Mouse (Mus musculus) brown adipose tissue, adult 24 weeks (tissue): ENCODE data around the gene Fip1l1. TPM values are rescaled to one million over a fixed set of nuclear protein-coding genes. Genes with fewer than 3 reads are reported as not detected.

Experiments
- H3K27ac ChIP-seq: fragments of 200-500 bp; replicated peaks from 2 replicates; pipeline ENCODE4 v1.5.1; 2012; ENCODE audit warnings: low read depth, mild to moderate bottlenecking, low read length
- H3K4me1 ChIP-seq: fragments of 200-500 bp; 2 replicates; pipeline ENCODE4 v1.6.1; 2012; ENCODE audit warnings: low read length, mixed read lengths; ENCODE audit not compliant: control insufficient read depth, insufficient read depth, insufficient read length
- H3K4me3 ChIP-seq: fragments of 200-500 bp; 2 replicates; pipeline ENCODE4 v1.5.1; 2012; ENCODE audit warnings: low read depth, mild to moderate bottlenecking, low read length, moderate library complexity; ENCODE audit not compliant: insufficient read depth
- polyA plus RNA-seq: library from polyadenylated mRNA; stranded (reverse); fragments of >200 nt; gene quantifications from 2 replicates; pipeline ENCODE4 v1.2.4, GENCODE M21; 2012; ENCODE audit not compliant: missing spikeins, insufficient read depth, insufficient read length

Fip1l1 gene
- polyA plus RNA-seq, 1 experiment = 23.8 TPM

DNA sequence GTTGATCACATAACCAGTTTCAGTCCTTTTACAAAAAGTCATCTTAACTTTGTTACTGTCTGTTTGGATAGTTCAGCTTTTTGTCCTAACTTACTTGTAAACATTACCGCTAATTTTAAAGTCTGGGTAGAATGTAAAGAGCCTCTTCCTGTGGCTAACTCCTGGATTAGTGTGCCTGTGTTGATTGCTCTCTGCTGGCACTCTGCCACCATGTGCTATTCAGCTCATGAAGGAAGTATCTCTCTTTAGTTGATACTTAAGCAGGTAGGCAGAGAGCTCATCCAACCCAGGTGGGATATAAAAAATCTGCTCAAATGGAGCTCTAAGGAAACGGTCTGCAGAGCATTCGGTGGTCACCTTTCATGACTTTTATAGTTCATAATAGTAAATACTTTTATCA lies 65.9 kb downstream of the Fip1l1 start:
- Histone ChIP-seq H3K4me1 (no peaks in the 10 kb centered on the region), H3K4me3 (no peak overlapping the region), H3K27ac (no peak overlapping the region)

DNA sequence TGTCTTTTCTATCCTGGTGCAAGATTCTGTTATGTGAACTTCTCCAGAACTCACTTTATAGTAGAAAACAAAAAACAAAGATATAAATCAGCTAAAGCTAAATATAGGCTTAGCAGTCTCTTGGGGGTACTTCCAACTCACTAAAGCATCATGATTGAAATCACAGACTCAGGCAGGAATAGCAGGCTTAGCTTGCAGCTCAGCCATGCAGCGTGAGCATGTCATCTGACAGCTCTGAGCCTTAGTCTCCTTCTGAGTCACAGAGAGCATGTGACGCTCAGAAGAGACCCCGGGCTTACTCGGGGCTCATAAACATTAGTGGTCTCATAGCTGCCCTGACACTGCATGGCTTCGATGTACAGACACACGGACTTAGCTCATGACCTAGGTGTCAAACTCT lies 66.7 kb downstream of the Fip1l1 start:
- Histone ChIP-seq H3K27ac (no peak overlapping the region), H3K4me1 (no peaks in the 10 kb centered on the region)

DNA sequence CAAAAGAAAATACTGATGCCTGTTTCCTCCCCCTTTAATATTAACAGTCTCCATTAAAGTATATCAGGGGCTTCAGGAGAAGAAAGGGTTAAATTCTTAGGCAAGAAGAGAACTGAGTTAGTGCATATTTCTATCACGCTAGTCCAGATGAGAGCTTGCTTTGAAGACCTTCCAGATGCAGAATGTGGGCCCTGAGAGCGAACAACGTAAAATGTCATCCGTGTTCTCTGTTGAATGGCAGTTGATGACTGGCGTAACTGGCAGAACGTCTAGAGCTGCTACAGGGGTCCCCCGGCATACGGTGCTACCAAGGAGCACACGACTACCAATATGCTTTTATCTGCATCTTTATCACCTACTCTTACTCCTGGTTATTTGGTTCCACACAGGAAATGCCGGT lies 67.1 kb downstream of the Fip1l1 start:
- Histone ChIP-seq H3K4me1 (no peaks in the 10 kb centered on the region), H3K27ac (no peak overlapping the region), H3K4me3 (no peak overlapping the region)

More for the DNA sequence above, 66.7 kb downstream of the Fip1l1 start:
- no peak overlapping the region for H3K4me3 ChIP-seq

DNA sequence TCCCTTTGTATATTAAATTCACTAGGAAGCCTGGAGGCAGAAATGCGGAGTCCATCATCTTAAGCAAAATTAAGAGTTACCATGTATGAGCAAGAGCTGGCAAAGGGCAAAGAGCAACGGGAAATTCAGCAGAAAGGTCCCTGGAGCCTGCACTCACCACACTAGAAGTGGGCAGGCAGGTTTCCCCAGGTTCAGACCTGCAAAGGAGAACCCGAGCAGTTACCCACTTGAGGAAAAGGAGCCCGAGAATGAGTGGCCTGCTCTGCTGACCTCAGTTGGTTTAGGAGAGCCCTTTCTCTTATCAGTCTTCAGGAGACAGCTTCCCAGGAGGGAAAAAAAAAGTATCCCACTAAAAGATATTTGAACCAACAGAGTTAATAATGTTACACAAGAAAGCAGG lies 68.1 kb downstream of the Fip1l1 start:
- no peak overlapping the region for H3K27ac ChIP-seq
- no peaks in the 10 kb centered on the region for H3K4me1 ChIP-seq
- no peak overlapping the region for H3K4me3 ChIP-seq

DNA sequence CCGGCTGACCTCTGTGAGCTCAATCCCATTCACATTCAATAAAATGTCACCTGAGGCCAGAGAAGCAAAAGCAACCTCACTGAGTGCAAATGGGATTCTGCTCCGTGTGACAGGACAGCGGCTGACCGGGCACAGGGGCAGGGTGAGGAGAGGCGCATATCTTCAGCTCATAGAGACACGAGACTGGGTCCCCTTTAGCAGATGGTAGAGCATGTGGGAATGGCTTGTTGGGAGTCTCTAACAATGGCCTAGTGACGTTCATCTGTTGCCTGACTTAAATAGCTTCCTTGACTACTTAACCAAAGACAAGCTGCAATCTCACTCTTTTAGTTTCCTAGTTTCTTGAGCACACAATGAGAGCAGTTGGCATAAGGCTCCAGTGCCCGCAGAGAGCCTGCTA lies 71.0 kb downstream of the Fip1l1 start:
- no peak overlapping the region for H3K27ac ChIP-seq
- H3K4me1 ChIP-seq = no peaks in the 10 kb centered on the region
- H3K4me3 ChIP-seq = no peak overlapping the region

DNA sequence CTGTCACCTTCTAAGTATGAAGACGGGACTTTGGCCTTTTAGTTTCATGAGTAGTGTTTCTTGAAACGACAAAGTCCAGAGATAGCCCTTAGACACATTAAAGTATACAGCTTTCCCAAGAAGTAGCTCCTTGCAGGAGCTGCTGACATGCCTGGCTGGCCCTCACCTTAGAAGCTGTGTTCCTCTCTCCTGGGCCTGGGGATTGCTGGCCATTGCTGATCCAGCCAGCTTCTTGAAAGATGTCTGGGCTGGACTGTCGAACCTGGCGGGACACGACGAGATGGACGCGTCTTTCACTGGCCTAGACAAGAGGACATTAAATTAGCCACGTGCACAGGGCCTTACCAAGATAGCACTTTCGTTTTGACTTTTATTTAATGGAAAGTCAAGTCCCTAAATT lies 75.3 kb downstream of the Fip1l1 start:
- no peaks in the 10 kb centered on the region for H3K4me1 ChIP-seq
- H3K27ac ChIP-seq = no peak overlapping the region
- H3K4me3 ChIP-seq = no peak overlapping the region

DNA sequence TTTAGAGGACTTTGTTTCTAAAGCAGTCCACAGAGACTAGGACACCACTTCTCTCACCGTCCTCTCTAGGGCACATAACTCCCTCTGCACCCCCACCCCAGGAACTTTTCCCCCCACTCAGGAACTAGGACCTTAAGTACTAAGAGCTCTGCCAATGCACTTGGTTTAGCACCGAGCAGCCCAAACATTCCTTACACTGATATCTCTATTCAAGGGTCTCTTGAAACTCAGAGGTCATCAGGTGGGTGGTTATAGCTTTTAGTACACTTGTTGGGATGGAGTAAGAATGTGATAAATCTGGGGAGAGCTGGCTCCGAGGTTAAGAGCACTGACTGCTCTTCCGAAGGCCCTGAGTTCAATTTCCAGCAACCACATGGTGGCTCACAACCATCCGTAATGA lies 77.5 kb downstream of the Fip1l1 start:
- Histone ChIP-seq H3K4me3 (no peak overlapping the region), H3K27ac (no peak overlapping the region), H3K4me1 (no peaks in the 10 kb centered on the region)

DNA sequence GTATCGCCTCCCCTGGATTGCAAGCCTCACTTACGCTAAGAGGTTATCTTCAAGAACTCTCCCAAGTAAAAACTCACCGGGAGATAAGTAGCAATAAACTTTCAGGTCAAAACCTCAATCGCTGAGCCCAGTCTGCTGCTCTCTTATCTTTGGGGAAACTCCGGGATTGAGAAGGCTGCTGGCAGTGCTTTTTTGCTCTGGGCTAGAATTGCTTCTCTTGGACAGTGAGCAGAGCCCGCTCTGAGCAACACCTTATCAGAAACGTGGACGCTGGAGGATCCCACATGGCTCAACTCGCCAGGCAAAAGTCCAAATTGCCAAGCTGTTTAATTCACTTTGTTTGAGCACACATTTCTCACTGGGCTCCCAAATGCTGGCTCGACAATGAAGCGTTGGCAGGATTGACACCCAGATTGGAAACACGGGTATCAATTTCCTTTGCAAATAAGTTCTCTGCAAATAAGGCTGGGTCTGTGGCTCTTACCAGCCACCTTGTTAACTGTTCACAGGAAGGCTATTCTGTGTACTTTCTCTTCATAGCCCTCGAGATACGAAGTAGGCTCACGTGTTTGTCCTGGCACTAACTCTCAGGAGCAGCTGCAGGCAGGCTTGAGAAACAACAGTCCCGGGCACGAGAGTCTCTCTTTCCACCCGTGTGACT lies 78.4 kb downstream of the Fip1l1 start:
- Histone ChIP-seq H3K4me1 (no peaks in the 10 kb centered on the region), H3K4me3 (0 out of 2 replicates have a peak overlapping the region, but pooled peaks have one; percentile 5), H3K27ac (no peak overlapping the region)

DNA sequence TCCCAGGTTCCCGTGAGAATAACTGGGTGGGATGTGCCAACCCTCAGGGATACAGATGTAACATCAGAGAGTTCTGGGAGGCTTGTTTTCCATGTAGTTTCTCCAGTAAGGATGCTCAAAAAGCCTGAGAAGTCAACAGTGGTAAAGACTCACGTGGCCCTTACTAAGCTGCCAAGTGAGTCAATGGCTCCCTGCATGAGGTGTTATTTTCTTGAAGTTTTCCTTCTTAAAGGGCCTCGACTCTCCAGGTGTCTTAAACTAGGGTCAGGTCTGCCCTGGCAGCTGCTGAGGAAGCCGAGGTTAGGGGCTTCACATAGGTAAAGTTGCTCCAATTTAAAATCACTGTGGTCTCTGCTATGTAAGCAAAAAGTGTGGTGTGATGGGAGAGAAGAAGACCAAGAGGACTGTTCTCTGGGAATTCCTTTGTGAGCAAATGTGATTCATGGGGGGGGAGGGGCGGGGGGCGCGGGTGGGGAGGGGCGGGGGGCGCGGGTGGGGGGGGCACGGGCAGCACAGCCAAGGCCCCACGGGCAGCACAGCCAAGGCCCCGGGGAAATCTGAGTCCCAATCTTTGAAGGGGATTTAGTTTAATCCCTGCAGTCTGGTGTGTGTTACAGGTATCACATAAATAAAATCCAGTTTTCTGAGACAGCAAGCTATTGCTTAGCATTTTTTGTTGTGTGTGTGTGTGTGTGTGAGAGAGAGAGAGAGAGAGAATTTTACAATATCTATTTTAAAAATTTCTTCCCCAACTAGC lies 82.7 kb downstream of the Fip1l1 start:
- Histone ChIP-seq H3K4me1 (no peaks in the 10 kb centered on the region), H3K4me3 (no peak overlapping the region), H3K27ac (no peak overlapping the region)

DNA sequence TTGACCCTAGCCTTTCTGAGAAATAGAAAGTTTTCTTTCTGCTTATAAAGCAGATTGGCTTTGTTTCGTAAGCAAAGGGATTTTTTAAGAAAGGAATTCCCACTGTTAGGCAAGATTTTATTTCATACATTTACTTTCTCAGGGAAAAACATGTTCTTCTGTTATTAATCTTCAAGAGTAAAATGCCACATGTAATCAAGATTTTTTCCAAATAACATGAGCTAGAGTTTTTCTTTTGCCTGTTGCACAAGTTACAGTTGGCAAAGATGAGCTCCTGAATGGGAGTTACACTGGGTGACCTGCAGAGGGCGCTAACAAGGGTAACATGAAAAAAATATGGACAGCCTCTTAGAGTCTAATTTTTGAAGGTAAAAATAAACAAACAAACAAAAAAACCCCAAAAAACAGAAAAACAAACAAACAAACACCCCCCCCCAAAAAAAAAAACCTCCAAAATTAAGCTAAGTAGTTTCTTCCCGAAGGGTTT lies 83.4 kb downstream of the Fip1l1 start:
- H3K27ac ChIP-seq = no peak overlapping the region
- no peak overlapping the region for H3K4me3 ChIP-seq
- H3K4me1 ChIP-seq = no peaks in the 10 kb centered on the region

DNA sequence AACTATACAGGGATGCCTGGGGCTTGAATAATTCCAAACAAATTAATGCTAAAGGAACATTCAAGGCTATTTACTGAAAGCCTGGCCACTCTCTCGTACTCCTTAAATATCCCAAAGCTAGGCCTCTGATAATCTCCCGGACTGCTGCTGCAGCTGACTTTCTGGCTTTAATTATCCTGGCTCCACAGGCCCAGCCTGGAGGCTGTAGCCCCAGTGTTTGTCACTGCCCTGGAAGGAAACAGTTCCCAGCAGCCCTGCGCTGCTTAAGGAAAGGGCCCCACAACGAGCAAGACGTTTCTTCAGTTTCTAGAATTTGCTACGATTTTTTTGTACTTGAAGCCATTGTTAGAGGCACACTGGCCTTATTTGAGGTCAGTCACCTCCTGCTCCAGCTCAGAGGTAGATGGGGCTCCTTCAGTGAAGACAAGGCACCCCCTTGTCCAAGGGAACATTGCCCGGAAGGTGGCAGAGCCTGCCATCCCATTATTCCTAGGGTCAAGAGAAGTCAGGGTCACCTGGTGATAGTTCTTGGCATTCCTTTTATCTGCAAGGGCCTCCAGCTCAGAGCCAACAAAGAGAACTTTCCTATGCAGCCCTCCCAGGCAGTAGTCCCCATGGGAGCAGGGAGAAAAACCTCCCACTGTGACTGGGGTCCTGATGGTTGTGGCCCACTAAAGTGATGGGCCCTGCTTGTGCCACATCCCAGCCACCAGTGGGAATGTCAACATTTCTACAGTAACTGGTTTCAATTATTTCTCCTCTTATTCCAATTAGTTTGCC lies 86.6 kb downstream of the Fip1l1 start:
- H3K4me3 ChIP-seq = no peak overlapping the region
- no peaks in the 10 kb centered on the region for H3K4me1 ChIP-seq
- 0 out of 2 replicates have a peak overlapping the region, but pooled peaks have one; percentile 10 for H3K27ac ChIP-seq

DNA sequence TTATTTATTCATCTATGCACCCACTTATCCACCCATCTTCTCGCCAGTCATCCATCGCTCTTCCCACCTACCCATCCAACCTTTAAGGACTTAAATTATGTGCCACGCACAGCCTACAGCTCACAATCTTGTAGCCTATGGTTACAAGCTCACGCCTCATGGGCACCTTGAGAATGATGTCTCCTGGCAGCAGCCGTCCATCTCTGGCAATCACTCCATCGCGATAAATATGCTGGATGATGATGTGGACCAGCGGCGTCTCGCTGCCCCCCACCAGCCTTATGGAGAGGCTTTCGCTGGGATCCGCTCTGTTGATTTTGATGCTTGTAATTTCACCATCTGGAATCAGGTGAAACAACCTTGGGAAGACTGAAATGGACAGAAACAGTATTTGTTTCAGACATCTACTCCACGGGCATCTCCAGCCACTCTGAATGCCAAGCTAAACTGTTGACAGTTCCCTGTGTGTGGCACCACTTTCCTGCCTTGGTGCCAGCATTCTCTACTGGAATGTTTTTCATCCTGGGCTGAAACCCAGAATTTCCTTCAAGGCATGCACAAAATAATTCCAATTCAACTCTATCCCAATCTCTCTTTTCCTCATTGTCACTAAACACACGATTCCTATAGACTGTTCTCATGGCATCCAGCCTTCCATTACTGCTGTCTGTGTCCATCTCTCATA lies 88.2 kb downstream of the Fip1l1 start:
- Histone ChIP-seq H3K4me1 (peaks cover 4% of the 10 kb centered on the region), H3K27ac (no peak overlapping the region), H3K4me3 (no peak overlapping the region)

DNA sequence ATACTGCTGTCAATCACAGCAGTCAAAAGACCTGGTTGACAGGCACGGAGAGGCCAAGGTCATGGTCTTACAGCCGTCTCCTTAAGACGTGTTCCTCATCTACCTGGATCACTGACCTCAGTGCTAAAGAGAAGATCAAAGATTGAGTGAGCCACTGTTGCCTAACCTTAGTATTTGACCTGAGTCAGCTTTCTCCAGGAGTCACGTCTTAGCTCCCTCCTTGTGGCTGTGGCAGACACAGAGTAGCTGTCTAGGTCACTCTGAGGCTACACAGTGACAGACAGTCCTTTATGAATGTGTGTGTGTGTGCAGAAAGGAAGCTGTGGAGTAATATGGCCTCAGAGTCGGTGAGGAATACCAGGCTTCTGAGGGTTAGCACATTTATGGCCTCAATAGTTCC lies 89.1 kb downstream of the Fip1l1 start:
- Histone ChIP-seq H3K4me3 (no peak overlapping the region), H3K4me1 (peaks cover 6% of the 10 kb centered on the region), H3K27ac (no peak overlapping the region)

DNA sequence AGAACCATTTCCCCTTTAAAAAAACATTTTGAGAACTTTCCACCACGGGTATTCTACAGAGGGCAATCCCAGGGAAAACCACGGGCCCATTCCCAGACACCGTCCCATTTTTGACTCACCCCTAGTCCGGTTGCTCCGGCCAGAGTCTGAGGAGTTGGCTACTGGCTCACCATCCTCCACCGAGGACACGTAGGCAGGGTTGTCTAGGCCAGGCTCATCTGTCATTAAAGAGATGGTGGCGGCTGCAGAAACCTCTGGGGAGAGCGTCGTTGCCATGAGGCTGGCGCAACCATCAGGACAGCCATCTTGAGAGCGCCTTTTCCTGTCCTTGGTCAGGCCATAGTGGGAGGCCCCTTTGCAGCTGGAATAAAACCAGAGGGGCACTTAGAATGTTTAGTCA lies 92.8 kb downstream of the Fip1l1 start:
- no peak overlapping the region for H3K4me3 ChIP-seq
- H3K27ac ChIP-seq = no peak overlapping the region
- H3K4me1 ChIP-seq = peaks cover 6% of the 10 kb centered on the region
